Mouse (Mus musculus) cortical plate, adult 2 months (tissue): ENCODE data around the gene Rasa2.

Experiments
- CTCF ChIP-seq: fragments of 200-500 bp; IDR thresholded peaks from 2 replicates; pipeline ENCODE4 v1.5.1; 2011; ENCODE audit warnings: mild to moderate bottlenecking, control low read depth, low read length; ENCODE audit not compliant: insufficient read depth; ENCODE audit errors: extremely low read depth
- POLR2A ChIP-seq: fragments of 200-500 bp; IDR thresholded peaks from 2 replicates; pipeline ENCODE4 v1.6.1; 2011; ENCODE audit warnings: mild to moderate bottlenecking, low read length, control low read depth; ENCODE audit not compliant: insufficient read depth; ENCODE audit errors: extremely low read depth

- TF ChIP-seq CTCF (no peak), POLR2A (no peak)
Measured at GRCm38 (mm10) chr9:96516806-96517205, 114.6 kb downstream of the Rasa2 start.
